Mouse (Mus musculus) brain, embryonic 18.5 days (tissue): Measurements from ENCODE around the gene Acot7.

Experiments used
- DNase-seq: peaks from one replicate; pipeline ENCODE4 v3.0.0-alpha.2; 2012; ENCODE audit warnings: low read depth, low spot score

Gene Acot7

DNA sequence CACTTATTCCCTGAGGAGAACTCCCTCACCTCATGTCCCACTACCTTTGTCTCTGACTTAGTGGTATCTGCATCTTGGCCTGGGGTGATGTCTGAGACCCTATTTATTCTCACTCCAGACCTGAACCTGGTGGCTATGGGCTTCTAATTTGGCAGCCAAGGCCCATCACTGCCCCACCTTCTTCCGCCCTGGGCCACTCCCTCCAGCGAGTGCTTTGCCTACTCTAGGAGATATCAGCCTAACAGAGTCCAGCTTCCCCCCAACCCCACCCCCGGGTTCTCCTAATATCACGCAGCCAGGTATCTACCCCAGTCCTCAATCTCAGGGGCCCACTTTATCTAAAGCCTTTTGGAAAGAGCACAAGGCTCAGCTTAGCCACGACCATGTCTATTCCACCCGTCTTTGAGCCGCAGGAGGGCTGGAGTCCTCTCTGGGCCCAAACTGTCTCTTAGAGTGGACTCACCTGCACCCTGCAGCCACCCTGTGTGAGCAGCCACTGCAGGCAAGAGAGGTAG is 26.4 kb upstream of the Acot7 start:
- no peak for DNase-seq

DNA sequence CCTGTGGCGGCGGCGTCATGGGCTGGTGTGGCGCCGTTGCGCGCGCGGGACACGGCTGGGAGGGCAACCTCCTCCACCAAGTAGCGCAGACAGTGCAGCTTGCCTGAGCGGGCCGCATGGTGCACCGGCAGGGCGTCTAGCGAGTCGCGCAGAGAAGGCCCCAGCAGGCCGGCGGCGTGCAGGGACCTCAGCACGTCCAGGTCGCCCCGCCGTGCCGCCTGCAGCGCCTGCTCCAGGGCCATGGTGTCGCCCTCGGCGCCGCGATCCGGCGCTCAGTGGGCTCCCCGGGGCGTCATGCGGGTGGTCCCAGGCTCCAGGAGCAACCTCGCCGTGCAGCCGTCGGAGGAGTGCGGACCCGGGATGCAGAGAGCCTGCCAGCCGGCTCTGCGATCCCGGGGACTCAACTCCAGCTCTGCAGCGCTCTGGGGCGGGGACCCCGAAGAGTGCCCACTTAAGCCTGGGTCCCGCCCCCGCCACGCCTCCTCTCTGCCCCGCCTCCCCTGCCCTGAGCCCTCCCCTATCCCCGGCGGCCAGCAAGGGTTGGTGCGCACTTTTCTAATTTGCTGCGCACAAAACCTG is 25.9 kb upstream of the Acot7 start, which contains the start of gene Espn:
Gene Espn, minus strand, starts transcription at position 406 of the 579 bp plus-strand sequence.
- DNase-seq, result no peak

DNA sequence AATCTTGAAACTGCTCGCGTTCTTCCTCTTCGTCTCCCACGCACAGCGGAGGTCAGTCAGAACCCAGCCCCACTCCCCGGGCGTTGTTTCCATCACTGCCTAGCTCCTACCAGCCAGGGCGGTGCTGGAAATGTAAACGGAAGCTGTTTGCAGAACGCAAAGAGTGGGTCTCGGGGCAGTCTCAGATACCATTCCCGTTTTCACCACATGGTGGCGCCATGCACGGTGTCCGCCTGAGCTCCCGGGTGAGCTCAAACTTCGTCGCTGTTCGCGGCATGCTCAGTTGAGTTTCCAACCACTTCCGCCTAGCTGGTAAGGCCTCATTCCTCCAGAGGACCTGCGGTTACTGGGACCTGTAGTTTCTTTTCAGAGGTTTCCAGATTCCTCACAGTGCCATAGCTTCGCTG is 24.2 kb upstream of the Acot7 start:
- no peak for DNase-seq

DNA sequence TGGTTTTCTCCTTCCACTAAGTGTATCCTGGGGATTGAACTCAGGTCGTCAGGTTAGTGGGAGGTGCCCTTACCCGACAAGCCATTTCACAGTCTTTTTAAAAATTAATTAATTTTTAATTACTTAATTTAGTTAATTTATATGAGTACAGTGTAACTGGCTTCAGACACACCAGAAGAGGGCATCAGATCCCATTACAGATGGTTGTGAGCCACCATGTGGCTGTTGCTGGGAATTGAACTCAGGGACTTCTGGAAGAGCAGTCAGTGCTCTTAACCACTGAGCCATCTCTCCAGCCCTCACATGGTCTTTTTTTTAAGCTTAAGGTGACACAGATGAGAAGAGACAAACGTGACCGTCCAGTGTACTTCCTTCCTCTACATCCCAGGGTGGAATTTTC is 22.9 kb upstream of the Acot7 start:
- DNase-seq, result no peak

DNA sequence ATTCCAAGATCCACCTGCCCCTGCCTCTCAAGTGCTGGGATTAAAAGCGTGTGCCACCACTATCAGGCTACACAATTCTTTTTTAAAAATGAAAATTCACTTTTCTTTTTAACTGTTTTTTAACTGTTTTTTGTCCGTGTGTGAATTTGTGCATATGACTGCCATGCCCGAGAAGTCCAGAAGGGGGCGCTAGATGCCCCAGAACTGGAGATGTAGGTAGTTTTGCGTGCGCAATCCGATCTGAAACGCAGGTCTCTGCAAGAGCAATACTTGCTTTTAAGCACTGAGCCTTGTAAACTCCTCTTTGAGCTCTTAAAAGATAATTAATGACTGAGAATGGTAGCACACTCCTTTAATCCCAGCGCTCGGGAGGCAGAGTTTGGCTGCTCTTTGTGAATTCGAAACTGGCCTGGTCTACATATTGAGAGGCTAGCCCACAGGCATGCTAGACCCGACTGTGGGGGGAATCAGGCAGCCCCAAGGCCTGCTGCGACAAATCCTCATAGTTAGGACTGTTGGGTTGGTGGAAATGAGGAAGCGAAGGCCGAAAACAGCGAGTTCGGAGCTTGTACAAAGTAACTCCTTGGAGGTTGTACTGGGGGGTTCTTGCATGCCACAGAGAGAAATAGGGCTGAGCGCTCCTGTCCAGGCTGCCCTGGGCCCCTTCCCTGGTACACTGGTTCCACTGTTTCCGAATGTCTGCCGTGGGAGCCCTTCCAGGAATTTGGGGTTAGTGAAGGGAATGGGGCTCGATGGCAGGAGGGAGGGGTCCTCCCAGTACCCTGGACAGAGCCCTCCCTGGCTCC is 20.0 kb upstream of the Acot7 start:
- no peak for DNase-seq

DNA sequence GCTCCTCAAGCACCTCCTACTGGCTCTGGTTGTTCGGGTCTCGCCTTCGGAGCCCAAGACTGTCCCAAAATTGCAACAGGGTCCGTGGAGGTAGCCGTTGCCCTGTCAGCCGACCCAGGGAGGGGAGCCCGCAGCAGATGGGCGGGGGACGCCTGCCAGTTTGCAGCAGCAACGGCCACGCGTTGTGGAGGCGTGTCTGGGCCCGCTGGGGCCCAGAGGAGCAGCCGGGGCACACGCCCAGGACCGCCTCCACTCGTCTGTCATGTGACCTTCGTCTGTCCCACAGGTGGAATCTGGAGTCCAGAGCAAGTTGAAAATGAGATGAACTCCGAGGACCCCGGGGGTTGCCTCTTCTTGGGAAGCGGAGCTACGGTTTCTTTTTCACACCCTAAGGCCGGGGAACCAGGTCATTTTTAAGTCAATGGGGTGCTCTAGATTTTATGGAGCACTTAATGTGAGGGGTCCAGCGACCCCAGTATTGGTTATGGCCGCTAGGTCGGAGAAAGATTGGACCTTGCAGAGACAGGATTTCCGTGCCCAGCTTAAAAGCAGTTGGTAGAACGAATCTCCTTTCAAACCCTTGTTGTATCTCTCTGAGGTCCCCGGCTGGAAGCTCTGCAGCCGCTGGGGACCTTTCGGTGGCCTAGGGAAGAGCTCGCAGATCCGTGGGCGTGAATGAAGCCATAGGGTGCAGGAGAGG is 19.2 kb upstream of the Acot7 start, which contains the start of gene Hes2:
Gene Hes2, plus strand, starts transcription at position 283 of the 700 bp plus-strand sequence.
- DNase-seq, result no peak

DNA sequence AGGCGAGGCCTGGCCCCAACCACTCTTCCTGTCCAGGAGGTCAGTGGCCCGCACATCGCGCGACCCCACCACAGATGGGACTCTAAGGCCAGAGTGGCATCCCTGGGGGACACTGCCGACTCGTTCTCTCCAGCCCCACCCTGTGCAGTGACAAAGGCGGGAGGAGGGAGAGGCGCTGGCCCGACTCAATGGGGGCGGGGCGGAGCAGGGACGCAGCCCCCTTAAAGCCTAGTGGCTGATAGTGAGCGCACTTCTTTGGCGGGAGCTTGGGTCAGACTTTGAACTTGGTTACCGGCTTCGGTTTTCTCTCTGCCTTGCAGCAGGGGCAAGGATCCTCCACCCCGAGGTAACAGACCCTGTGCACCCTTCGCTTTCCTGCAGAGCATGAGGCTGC is 18.7 kb upstream of the Acot7 start:
- no peak for DNase-seq

DNA sequence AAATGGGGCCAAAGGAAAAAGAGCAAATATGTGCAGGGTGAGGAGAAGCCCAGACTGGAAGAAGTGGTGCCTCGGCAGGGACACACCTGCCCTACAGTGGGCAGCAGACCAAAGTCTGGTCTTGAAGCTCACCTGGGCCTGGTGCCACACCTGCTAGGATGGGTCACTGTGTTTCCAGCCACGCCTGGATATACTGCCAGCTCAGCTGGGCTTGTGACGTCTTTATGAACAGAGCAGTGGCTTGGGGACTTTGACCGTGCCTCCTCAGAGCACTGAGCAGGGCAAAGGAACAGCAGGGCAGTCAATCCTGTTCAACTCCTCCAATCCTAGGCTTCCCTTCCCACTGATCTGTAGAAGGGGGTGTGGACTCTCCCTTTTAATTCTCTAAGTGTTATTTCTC is 17.2 kb upstream of the Acot7 start:
- DNase-seq, result no peak

DNA sequence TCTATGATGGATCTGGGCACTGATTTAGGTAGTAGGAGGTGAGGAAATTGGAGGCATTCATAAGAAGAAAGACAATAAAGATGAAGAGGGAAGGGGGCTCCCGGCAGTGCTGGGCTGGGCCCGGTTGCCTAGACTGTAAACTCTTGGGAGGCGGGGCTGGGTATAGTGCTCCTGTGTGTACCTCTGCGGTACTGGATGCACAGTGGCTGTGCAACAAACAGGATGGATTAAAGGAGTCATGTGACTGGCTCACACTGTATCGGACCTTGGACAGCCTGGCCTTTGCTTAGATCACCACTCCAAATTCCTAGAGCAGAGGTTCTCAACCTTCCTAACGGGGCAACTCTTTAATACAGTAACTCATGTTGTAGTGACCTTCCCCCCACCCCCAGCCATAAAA is 16.3 kb upstream of the Acot7 start:
- no peak for DNase-seq

DNA sequence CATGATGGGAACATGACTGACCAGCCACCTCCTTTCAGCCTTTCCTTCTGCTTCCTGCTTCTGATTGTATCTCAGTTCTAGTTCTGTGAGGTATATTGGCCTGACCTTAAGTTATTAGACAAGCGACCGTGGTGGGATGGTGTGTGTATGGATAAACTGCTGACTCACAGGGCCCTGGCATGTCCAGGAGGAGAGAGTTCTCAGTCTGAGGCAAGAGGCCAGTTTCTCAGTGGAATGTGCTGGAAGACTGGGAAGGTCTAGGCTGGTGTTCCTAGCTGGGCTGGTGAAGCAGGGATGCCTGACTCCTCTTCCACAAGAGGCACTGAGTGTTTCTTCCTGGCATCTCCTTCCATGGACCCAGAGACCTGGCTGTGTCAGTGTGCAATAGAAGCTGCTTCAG is 15.2 kb upstream of the Acot7 start:
- no peak for DNase-seq

DNA sequence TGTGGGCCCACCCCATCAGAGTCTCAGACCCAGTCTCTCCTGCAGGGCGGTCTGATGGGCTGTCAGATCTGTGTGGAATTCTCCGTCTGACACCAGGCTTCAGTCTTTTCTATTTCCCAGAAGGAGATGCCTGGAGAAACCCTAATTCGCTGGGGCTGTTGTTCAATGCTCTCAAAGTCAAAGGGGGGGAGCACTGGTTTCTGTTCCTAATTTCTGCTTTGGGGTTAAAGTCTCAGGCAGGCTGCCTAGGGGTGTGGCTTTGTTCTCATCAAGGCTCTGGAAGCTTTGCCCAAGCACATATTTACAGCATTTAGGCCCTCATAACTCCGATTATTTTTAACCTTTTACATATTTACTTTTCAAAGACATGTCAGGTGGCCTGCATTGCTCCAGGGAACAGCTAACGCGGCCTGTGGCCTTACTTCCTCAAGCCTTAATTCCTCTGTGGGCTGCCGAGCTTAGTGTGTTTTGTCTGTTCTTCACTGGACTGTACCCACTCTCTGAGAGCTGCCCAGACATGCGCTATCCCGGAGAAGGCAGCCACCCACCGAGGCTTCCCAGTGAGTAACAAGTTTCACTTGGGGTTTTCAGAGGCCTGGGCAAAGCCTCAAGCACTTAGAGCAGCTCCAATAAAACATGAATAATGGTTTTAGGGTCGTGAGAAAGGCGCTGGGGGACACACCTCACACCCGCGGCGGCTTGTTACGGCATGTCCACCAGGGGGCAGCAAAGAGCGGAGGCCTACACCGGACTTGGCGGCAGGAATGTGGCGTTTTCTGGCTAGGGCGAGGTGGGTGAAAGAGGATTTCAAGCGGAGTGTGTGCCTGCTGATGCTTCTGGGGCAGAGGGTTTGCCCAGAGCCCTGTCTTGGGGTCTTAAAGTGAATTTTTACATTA is 12.7 kb upstream of the Acot7 start:
- no peak for DNase-seq

DNA sequence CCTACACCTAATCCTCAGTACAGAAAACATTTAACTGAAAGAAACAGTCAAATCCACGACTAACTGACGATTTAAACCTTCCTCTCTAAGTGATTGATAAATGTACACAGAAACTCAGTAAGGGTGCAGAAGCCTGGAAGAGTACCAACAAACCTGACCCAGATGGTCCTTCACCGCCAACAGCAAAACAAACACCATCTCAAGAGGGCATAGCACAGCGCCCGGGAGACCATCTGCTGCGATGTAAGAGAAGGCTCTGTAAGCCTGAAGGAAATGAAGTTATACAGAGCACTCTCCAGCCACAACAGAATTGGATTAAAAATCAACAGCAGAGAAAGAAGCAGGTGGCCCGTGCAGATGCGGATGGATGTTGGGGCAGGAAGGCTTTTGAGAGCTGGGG is 9.9 kb upstream of the Acot7 start:
- DNase-seq, result no peak

DNA sequence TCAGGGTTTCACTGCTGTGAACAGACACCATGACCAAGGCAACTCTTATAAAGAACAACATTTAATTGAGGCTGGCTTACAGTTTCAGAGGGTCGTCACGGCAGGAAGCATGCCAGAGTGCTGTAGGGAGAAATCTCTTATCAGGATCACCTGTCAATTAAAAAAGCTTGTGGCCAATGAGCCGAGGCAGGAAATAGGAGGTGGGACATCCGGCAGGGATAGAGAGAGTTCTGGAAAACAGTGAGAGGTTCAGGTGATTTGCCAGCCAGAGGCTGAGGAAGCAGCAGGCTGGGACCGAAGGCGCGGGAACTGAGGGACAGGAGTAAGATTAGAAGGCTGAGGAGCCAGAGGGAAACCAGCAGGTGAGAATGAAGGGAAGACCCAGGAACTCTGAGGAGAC is 8.8 kb upstream of the Acot7 start:
- DNase-seq, result no peak

DNA sequence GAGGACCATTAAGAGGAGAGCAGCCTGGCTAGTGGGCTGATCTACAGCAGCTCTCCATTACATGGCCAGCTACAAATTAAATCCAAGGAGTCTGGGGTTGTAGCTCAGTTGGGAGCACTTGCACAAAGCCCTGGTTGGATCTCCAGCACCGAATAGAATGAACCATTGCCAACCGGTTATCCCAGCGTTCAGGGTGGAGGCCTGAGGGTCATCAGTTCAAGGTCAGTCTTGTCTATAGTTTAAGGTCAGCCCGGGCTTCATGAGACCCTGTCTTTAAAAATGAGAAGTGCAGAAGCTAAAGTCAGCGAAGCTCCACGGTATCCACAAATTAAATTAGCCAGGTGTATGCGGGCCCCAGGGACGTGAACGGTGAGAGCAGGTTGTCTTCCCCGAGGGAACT is 7.6 kb upstream of the Acot7 start:
- no peak for DNase-seq

DNA sequence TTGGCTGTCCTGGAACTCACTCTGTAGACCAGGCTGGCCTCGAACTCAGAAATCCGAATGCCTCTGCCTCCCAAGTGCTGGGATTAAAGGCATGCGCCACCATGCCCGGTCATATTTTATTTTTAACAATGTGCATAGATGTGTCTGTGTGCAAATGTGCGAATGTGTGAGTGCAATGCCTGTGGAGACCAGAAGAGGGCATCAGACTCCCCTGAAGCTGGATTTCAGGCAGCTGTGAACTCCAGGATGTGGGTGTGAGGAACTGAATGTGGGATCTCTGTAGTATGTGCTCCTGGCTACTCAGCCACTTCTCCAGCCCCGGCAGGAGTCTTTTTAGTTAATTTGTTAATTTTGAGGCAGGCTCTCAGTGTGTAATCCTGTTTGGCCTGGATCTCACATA is 6.4 kb upstream of the Acot7 start:
- no peak for DNase-seq

DNA sequence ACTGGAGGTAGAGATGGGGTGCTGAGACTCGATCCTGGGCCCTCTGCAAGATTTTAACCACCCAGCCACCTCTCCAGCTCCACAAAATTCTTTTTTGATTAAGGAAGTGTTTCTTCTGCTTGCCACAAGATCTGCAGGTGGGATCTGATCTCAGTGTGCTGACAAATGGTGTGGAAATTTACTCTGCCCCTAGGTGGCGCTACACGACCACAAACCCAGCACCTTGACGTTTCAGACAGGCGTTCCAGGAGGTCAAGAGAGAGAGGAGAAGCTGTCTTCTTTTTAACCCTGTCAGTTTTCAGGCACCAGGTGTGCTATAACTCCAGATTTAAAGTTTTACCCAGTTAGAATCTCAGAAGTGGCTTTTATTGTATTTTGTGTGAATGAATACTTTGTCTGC is 4.9 kb upstream of the Acot7 start:
- DNase-seq, result no peak

DNA sequence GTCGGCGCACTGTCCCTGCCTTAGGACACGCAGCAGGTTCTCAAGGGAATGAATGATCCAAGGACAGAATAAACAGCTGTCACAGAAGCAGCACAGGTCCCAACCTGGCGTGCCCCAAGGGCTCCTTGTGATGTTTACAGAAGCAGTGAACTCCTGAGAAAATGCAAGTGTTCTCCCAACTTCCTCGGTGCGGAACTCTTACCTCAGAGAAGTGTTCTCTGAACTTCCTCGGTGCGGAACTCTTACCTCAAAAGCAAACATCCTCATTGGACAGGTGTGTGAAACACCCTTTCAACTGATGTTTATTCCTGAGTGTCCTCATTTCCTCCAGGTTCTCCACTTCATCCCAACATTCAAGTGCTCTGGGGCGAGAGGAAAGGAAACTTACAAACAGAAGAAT is 4.0 kb upstream of the Acot7 start:
- DNase-seq, result no peak

DNA sequence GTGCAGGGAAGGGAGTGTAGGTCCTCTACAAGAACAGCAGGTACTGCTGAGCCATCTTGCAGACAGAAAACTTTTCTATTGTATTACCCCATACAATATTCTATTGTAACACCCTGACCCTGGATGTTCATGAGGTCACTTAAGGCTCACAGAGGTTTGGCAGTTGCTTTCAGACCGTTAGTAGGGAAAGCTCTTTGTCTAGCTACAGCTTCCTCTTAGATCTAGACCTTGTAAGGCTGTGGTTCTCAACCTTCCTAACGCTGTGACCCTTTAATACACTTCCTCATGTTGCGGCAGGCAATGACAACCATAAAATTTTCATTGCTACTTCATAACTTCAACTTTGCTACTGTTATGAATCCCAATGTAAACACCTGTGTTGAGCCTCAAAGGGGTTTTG is 1.3 kb upstream of the Acot7 start:
- no peak for DNase-seq

DNA sequence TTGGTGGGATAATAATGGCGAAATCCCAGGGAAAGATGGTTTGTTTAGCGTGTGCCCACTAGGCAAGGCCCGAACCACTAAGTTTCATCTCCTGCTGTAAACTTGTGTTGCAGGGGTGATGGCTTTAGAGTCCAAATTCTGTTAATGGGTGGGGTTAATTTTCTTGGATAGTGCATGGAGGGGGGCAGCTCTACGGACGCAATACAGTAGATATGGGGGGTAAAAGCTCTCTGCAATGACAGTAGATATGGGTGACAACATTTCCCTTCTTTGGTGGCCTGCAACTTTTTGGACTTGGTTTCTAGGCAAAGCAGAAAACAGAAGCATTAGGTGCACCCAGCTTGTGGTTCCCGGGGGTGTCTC is 779 bp upstream of the Acot7 start:
- DNase-seq, result no peak

DNA sequence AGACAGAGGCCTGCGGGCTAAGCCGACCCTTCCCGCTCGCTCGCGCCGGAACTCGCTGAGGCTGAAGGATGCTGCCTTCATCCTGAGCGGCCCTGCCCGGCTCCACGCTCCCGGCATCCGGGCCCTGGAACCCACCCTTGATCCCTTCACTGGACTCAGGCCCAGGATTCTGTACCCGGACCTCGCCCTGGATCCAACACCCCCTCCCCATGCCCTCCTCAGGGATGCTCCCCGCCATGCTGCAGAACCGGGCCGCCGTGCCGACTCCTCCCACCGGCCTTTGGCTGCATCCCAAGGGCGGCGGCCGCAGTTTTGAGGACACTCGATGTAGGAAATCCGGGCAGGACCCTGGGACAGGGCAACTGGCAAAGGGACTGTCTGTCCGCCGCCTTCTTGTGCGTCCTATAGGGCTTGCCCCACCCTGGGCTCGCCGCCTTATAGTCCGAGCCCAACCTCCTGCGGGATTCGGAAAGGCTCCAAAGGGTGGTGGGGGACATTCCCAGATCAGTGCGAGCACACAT is 470 bp downstream of the Acot7 start:
- no peak for DNase-seq

DNA sequence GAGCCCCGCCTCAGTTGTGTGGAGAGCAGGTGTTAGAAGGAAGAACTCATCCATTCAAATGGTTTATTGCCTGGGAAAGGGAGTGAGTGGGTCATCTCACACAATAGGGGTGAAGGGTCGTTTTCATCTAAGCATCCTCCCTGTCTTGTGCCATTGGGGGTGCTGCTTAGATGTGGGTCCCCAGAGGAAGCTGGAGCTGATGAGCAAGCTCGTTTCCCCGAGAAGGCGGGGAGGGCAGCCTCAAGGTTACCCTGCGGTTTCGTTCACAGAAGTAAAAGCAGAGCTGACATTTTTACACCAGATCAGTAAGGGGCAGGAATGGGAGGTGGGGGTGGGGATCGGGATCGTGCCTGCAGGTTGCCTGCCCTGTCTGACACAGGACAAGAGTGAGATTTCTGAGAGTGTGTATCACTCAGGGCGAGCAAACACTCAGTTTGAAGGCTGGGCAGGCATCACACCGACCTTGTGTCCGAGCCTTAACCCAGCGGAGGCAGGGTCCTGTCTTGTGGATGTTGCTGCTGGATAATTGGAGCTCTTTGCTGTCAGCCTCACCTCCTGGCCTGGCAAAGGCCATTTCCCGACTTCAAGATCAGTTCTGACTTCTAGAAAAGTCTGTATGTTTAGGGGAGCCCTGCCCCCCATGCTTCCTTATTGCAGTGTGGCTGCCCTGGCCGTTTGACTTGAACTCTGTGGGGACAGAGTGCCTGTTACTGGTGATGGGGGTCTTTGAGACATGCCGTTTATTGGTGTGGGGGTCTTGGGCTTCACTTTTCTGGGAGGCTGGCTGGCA is 1.2 kb downstream of the Acot7 start:
- DNase-seq, result no peak
